Mouse (Mus musculus): Measurements from ENCODE around the gene Zzef1. TPM values are rescaled to one million over a fixed set of nuclear protein-coding genes. Genes with fewer than 3 reads are reported as not detected.

The Zzef1 gene
- polyA plus RNA-seq, 1 experiment from 2014 or later, result 3.5 TPM

DNA sequence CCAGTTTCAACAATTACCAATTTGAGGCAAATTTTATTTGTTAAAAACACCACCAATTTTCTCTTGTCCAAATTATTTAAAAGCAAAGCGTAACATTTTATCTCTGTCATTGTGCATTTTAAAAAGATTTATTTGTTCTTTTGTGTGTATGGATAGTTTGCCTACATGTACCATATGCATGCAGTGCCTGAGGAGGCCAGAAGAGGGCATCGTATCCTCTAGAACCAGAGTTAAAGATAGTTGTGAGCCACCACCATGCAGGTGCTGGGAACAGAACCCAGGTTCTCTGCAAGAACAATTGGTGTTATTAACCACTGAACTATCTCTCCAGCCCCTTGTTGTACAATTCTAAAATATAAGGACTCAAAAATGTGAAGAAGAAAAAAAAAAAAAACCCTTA, 18.2 kb downstream of the Zzef1 start:
- no peak overlapping the region for H3K4me3 ChIP-seq (ENCODE audit: low read depth, low read length)
- H3K27ac ChIP-seq (ENCODE audit: low read depth), result no peak overlapping the region
- no peak for ATAC-seq
- no peak overlapping the region for H3K4me2 ChIP-seq (ENCODE audit: low read depth, low read length)
- H3K36me3 ChIP-seq (replicated peaks; ENCODE audit: insufficient read depth, low read length), result peaks cover 11% of the 10 kb centered on the region
- H3K27me3 ChIP-seq (ENCODE audit: insufficient read depth, low read length), result no peaks in the 10 kb centered on the region
- no peak for DNase-seq
- WGBS (ENCODE audit: insufficient replicate concordance), result 79% methylated on average over 2 of the region's 2 CpGs
- H3K9me3 ChIP-seq (ENCODE audit: low read length), result no peaks in the 10 kb centered on the region
- 0 out of 2 replicates have a peak, but pooled peaks cover 2% of the 10 kb centered on the region for H3K4me1 ChIP-seq (ENCODE audit: insufficient read depth)
- no peak for TF ChIP-seq EP300 (IDR thresholded peaks at IDR 0.05; ENCODE audit: low read depth)
- peak; percentile 48 for TF ChIP-seq CTCF (IDR thresholded peaks at IDR 0.05; ENCODE audit: low read depth)
- H3K9ac ChIP-seq (replicated peaks), result no peak overlapping the region

DNA sequence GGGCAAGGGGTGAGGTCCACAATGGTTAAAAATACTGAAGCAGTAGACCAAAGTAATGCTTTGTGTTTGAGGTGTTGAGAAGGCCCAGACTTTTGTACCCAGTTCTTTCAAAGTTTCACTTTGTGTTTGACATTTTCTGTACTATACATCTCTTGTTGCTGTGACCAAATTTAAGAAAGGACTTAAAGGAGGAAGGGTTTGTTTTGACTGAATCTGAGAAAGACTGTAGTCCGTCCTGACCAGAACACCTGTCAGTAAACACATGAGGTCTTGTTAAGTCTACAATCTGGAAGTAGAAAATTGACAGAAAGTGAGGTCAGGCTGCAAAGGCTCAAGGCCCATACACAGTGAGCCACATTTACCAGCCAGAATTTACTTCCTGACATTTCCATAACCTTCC, 20.8 kb downstream of the Zzef1 start:
- 65% methylated on average over 1 of the region's 1 CpGs for WGBS (ENCODE audit: insufficient replicate concordance)
- Histone ChIP-seq H3K27me3 (ENCODE audit: insufficient read depth, low read length) (no peaks in the 10 kb centered on the region), H3K36me3 (replicated peaks; ENCODE audit: insufficient read depth, low read length) (peaks cover 29% of the 10 kb centered on the region), H3K9me3 (ENCODE audit: low read length) (no peaks in the 10 kb centered on the region), H3K9ac (replicated peaks) (no peak overlapping the region), H3K4me2 (ENCODE audit: low read depth, low read length) (no peak overlapping the region), H3K4me3 (ENCODE audit: low read depth, low read length) (no peak overlapping the region), H3K27ac (ENCODE audit: low read depth) (no peak overlapping the region), H3K4me1 (ENCODE audit: insufficient read depth) (0 out of 2 replicates have a peak, but pooled peaks cover 2% of the 10 kb centered on the region)
- TF ChIP-seq CTCF (IDR thresholded peaks at IDR 0.05; ENCODE audit: low read depth) (no peak), EP300 (IDR thresholded peaks at IDR 0.05; ENCODE audit: low read depth) (no peak)
- DNase-seq (no peak), ATAC-seq (no peak)

DNA sequence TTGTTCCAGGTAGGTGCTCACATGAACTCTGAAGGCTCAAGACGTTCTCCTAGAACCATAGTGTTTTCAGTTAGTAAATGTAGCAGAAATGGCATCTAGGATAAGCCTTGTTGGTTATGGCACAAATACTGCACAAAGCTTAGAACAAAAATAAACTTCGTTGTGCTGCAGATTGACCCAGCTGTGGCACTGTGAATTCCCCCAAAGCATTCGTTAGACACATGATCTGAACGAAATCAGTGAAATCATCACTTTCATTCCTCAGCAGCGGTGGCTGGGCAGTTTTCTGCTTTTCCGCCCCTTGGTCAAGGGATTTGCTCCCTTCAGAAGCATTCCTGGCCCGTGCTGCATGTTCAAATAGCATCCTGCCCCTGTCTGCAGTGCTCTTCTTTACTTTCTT, 22.0 kb downstream of the Zzef1 start:
- WGBS (ENCODE audit: insufficient replicate concordance), result 89% methylated on average over 7 of the region's 7 CpGs
- ATAC-seq, result no peak
- H3K27me3 ChIP-seq (ENCODE audit: insufficient read depth, low read length), result no peaks in the 10 kb centered on the region

DNA sequence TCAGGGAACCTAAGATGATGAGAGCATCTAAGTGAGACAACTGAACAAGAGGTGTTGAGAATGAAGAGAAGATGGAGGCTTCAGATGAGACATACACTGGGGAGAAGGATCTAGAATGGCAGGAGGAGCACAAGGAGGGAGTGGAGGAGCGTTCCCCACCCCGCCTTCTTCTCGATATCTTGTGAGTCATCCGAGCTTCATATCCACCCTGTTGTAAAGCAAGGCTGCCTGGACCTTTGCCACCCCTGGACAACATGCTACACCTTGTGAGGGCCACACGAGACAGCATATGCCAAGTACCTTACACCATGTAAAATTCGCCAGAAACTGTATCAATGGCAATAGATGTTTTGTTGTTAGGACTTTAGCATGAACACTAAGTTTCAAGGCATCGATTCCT, 25.0 kb downstream of the Zzef1 start:
- 90% methylated on average over 7 of the region's 7 CpGs for WGBS (ENCODE audit: insufficient replicate concordance)
- Histone ChIP-seq H3K36me3 (replicated peaks; ENCODE audit: insufficient read depth, low read length) (peaks cover 59% of the 10 kb centered on the region), H3K27ac (ENCODE audit: low read depth) (no peak overlapping the region), H3K9me3 (ENCODE audit: low read length) (no peaks in the 10 kb centered on the region), H3K4me1 (ENCODE audit: insufficient read depth) (no peaks in the 10 kb centered on the region), H3K9ac (replicated peaks) (no peak overlapping the region), H3K27me3 (ENCODE audit: insufficient read depth, low read length) (no peaks in the 10 kb centered on the region), H3K4me3 (ENCODE audit: low read depth, low read length) (no peak overlapping the region), H3K4me2 (ENCODE audit: low read depth, low read length) (no peak overlapping the region)
- no peak for DNase-seq
- TF ChIP-seq EP300 (IDR thresholded peaks at IDR 0.05; ENCODE audit: low read depth) (no peak), CTCF (IDR thresholded peaks at IDR 0.05; ENCODE audit: low read depth) (no peak)
- ATAC-seq, result no peak

More for the DNA sequence above, 22.0 kb downstream of the Zzef1 start:
- Histone ChIP-seq H3K36me3 (replicated peaks; ENCODE audit: insufficient read depth, low read length) (peaks cover 38% of the 10 kb centered on the region), H3K27ac (ENCODE audit: low read depth) (no peak overlapping the region), H3K4me2 (ENCODE audit: low read depth, low read length) (no peak overlapping the region), H3K9ac (replicated peaks) (no peak overlapping the region), H3K9me3 (ENCODE audit: low read length) (no peaks in the 10 kb centered on the region), H3K4me3 (ENCODE audit: low read depth, low read length) (no peak overlapping the region), H3K4me1 (ENCODE audit: insufficient read depth) (0 out of 2 replicates have a peak, but pooled peaks cover 2% of the 10 kb centered on the region)
- no peak for DNase-seq
- TF ChIP-seq CTCF (IDR thresholded peaks at IDR 0.05; ENCODE audit: low read depth) (no peak), EP300 (IDR thresholded peaks at IDR 0.05; ENCODE audit: low read depth) (no peak)

DNA sequence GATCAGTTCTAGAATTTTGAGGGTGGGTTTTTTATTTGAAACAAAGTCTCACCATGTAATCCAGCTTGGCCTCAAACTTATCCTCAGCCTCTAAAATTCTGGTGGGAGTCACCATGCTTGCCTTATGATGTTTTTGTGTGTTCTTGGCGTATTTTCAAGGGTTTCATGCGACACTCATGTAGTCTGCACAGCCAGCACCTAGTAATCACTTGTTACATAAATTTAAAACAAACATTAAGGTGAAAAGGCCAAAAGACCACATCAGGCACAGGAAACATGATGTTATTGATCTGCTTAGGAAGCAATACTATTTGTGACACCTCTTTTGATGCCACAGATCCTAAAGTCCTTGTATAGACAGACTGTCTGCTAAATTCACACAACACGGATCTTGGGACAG, 33.8 kb downstream of the Zzef1 start:
- Histone ChIP-seq H3K9ac (replicated peaks) (no peak overlapping the region), H3K27ac (ENCODE audit: low read depth) (no peak overlapping the region), H3K27me3 (ENCODE audit: insufficient read depth, low read length) (no peaks in the 10 kb centered on the region), H3K36me3 (replicated peaks; ENCODE audit: insufficient read depth, low read length) (peaks cover 36% of the 10 kb centered on the region), H3K9me3 (ENCODE audit: low read length) (no peaks in the 10 kb centered on the region), H3K4me1 (ENCODE audit: insufficient read depth) (no peaks in the 10 kb centered on the region), H3K4me3 (ENCODE audit: low read depth, low read length) (no peak overlapping the region), H3K4me2 (ENCODE audit: low read depth, low read length) (no peak overlapping the region)
- DNase-seq (no peak), ATAC-seq (peak; percentile 48; the same call in 1 of the 2 replicates)
- 69% methylated on average over 3 of the region's 3 CpGs for WGBS (ENCODE audit: insufficient replicate concordance)
- TF ChIP-seq CTCF (IDR thresholded peaks at IDR 0.05; ENCODE audit: low read depth) (no peak), EP300 (IDR thresholded peaks at IDR 0.05; ENCODE audit: low read depth) (no peak)

DNA sequence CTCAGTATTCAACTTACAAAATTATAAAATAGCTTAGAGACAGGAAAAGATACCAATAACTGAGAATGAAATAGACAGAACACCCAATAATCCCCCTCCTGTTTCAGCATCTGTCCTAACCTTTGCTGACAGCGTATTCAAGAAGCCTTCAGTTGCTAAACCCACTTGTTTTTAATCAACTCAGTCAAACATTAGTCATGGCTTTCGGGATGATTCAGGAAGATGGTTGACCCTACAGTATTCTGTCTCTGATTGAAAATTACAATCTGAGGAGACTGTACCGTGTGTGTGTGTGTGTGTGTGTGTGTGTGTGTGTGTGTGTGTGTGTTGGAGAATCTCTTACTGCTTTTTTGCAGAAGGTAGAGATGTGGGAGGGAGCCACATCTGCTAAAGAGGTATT, 46.7 kb downstream of the Zzef1 start:
- H3K9me3 ChIP-seq (ENCODE audit: low read length), result no peaks in the 10 kb centered on the region
- H3K27ac ChIP-seq (ENCODE audit: low read depth), result no peak overlapping the region
- H3K9ac ChIP-seq (replicated peaks), result no peak overlapping the region
- no peak overlapping the region for H3K4me2 ChIP-seq (ENCODE audit: low read depth, low read length)
- no peaks in the 10 kb centered on the region for H3K4me1 ChIP-seq (ENCODE audit: insufficient read depth)
- ATAC-seq (no peak), DNase-seq (no peak)
- WGBS (ENCODE audit: insufficient replicate concordance), result 79% methylated on average over 3 of the region's 3 CpGs
- no peaks in the 10 kb centered on the region for H3K27me3 ChIP-seq (ENCODE audit: insufficient read depth, low read length)
- TF ChIP-seq EP300 (IDR thresholded peaks at IDR 0.05; ENCODE audit: low read depth) (no peak), CTCF (IDR thresholded peaks at IDR 0.05; ENCODE audit: low read depth) (no peak)
- H3K36me3 ChIP-seq (replicated peaks; ENCODE audit: insufficient read depth, low read length), result peaks cover 23% of the 10 kb centered on the region
- H3K4me3 ChIP-seq (ENCODE audit: low read depth, low read length), result no peak overlapping the region

DNA sequence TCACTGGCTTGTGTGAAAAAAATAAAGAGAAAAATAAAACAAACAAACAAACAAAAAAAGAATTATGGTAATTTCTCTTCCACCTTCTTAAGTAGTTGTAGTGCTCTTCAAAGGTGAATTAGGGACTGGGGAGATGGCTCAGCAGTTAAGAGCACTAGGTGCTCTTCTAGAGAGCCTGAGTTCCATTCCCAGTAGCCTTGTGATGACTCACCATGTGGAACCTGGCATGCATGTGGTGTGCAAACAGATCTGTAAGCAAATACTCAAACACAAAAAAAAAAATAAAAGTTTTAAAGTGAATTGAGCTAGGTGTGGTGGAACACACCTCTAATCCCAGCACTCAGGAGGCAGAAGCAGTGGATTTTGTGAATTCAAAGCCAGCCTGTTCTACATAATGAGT, 47.5 kb downstream of the Zzef1 start:
- TF ChIP-seq EP300 (IDR thresholded peaks at IDR 0.05; ENCODE audit: low read depth), result no peak
- no peak for TF ChIP-seq CTCF (IDR thresholded peaks at IDR 0.05; ENCODE audit: low read depth)
- Histone ChIP-seq H3K9me3 (ENCODE audit: low read length) (no peaks in the 10 kb centered on the region), H3K4me1 (ENCODE audit: insufficient read depth) (no peaks in the 10 kb centered on the region), H3K27me3 (ENCODE audit: insufficient read depth, low read length) (no peaks in the 10 kb centered on the region), H3K4me3 (ENCODE audit: low read depth, low read length) (no peak overlapping the region), H3K4me2 (ENCODE audit: low read depth, low read length) (no peak overlapping the region), H3K9ac (replicated peaks) (no peak overlapping the region), H3K36me3 (replicated peaks; ENCODE audit: insufficient read depth, low read length) (peaks cover 27% of the 10 kb centered on the region), H3K27ac (ENCODE audit: low read depth) (no peak overlapping the region)
- no peak for ATAC-seq
- no peak for DNase-seq
